Mouse (Mus musculus): ENCODE measurements around the gene Hcrtr1. TPM values are rescaled to one million over a fixed set of nuclear protein-coding genes. Genes with fewer than 3 reads are reported as not detected.

Gene Hcrtr1
- total RNA-seq, 2 experiments from 2014 or later, result not detected

DNA sequence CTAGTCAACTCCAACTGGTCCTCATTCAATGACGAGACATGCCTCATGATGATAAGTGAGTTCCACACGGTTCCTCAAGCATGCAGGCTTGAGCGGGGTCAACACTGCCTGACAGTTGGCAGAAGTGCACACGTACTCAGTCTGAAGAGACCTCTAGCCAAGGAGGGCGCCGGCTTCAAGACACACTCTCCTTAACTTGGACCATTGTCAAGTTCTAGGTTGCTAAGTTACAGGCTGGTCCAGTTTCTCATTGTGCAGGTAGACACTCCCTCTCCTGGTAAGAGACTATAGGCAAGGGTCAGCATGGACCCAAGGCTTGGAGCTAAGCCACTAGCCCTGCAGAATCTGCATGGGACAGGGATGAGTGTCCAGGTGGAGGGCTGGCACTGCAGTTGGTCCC lies 14.0 kb downstream of the Hcrtr1 start:
- ATAC-seq (replicated peaks; ENCODE audit: poor library complexity), result no peak

DNA sequence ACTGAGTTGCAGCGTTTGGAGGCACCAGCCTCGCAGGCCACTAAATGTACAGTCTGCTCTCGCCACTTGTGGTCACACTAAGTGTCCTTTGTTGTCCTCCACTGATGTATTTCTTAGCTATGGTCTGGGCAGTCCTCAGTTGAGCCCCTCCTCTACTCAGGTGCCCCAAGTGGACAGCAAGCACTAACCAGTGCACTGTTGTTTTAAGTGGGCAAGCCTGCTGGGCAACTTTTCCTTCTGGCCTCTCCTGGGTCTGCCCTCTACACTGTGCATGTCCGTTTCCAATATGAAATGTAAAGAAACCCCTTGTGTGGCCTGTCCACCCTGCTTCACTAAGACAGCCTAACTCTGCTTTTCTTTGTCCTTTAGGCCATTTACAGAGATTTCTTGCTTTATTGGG lies 15.0 kb downstream of the Hcrtr1 start:
- ATAC-seq (replicated peaks; ENCODE audit: poor library complexity), result no peak

DNA sequence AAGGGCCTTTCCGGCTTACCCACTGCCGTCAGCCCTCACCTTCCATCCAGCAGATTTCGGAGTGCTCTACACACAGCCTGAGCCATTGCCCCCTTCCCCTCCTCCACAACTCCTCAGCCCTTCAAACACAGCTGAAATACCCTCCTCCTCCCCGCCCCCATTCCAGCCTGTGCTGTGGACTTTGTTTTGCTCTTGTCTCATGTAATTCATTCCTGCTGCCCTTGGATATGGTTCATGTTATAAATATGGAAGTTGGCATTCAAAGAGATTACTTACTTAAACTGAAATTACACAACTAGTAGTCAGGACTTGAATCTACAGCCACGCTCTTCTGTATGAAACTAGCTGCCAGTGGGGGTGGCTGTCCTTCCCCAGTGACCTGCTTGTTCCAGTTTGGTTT lies 16.1 kb downstream of the Hcrtr1 start:
- no peak for ATAC-seq (replicated peaks; ENCODE audit: poor library complexity)

DNA sequence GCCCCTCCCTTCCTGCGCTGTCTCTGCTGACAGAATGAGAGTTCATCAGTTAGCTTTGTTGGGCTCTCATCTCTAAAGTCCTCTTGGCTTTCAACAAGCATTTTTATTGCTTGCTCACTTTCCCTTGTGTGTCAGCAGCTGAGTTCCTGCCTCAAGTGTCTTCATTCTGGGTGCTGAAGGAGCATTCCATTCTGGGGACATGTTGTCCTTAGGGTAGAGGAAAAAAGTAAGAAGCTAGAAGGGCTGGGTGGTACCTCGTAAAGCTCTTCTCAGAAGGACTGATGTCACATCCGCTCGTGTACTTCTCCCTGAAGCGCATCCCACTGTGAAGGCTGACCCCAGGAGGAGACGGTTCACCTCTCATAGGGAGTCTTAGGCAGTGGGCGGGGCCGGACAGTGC lies 17.6 kb downstream of the Hcrtr1 start:
- no peak for ATAC-seq (replicated peaks; ENCODE audit: poor library complexity)

DNA sequence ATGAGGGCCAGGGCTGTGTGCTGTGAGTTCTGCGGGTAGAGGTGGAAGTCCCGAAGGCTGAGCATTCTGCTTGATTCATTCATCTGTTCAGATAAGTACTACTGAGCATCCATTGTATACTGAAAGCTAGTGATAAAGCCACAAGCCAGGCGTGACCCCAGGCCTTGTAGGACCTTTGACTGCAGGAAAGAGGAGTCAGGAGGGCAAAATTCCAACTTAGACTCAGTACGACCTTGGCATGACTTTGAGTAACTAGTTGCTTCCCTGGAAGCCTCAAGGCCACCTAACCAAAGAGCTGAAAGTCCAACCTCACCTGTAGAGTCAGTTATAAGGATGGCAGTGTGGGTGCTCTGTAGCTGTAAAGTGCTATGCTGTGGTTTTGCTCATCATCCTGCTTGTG lies 18.4 kb downstream of the Hcrtr1 start:
- no peak for ATAC-seq (replicated peaks; ENCODE audit: poor library complexity)

DNA sequence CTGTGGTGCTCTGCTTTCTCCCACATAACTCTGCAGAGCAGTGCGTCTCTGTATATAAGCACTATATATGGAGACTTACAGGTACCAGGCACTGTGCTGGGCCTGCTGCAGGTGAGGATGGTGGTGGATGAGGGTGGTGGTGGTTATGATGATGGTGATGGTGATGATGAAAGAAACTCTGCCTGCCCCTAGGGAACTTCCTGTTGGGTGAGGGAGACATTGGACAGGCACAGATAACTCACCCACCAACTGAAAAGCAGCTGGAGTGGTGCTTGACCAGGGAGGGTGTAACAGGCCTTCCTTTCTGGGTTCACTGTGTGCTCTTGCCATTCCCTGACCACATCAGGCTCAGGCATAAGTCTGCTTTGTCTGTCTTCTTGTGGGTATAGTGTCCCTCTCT lies 26.4 kb downstream of the Hcrtr1 start:
- peak; percentile 29; the same call in 1 of the 2 replicates for ATAC-seq (replicated peaks; ENCODE audit: poor library complexity)

DNA sequence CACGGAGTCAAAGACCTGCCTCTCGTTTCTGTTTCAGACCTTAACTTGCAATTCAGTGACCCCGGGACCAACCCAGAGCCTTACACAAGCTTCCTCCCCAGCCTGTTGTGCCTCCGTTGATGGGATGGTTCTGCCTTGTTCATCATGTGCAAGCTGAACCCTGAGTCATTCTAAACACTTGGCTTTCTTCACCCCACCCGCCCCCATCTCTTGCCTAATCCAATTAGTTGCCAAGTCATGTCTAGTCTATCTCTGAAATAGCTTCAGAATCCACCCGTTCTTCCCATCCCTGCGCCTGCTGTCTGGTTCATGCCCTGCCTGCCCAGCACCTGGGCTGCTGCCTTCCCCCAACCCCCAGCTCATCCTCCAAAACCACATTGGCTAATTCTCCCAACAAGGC lies 26.9 kb downstream of the Hcrtr1 start:
- peak; percentile 63 for ATAC-seq (replicated peaks; ENCODE audit: poor library complexity)

DNA sequence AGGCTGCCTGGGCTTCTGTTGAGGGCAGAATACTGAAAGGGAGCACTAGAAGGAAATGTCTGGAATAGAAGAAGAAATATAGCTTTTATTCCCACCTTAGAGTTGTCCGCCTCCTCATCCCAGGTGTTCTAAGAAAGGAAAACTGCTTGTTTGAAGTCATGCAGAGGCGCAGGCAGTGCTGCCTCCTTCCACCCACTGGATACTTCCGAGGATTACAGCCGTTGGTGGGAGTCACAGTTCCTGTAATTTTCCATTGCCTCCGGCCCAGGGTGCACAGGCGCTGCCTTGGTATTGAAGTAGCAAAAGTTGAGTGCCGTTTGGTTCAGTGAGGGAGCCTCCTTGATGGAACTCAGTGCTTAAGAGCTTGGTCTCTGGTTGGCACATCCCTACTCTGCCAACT lies 29.1 kb downstream of the Hcrtr1 start:
- no peak for ATAC-seq (replicated peaks; ENCODE audit: poor library complexity)

DNA sequence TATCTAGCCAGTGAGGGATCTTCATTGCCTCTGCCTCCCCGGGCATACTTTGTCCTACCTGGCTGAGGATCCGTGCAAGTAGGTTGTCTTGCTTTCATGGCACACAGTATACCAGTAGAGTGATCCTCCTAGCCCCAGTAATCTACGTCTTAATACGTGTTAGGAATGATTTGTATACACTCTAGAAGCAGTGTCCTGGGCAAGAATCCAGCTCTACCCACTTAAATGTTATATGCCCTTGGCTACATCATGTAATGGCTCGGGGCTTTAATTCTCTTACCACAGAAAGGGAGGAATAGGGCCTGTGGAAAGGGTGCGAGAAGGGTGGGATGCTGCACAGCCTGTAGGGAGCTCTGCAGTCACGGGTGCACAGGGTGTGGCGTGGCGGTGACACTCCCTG lies 29.5 kb downstream of the Hcrtr1 start:
- ATAC-seq (replicated peaks; ENCODE audit: poor library complexity), result no peak

DNA sequence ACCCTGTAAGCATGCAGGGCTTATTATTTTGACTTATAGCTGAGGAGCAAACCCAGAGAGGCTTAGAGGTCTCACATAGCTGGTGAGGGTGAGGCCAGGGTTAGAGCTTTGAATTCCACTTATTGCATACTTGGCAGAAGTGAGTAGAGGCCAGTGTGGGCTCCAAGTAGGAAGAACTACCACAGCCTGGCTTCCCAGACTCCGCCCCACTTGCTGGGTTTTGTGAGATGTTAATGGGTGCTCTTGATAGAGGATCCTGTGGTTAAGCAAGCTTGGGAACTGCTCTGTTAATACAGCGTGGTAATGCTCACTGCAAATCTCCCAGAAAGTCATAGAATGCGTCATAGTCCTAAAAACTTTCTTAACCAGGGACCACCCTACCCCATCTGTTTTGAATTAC lies 30.2 kb downstream of the Hcrtr1 start:
- peak; percentile 10; the same call in 1 of the 2 replicates for ATAC-seq (replicated peaks; ENCODE audit: poor library complexity)

DNA sequence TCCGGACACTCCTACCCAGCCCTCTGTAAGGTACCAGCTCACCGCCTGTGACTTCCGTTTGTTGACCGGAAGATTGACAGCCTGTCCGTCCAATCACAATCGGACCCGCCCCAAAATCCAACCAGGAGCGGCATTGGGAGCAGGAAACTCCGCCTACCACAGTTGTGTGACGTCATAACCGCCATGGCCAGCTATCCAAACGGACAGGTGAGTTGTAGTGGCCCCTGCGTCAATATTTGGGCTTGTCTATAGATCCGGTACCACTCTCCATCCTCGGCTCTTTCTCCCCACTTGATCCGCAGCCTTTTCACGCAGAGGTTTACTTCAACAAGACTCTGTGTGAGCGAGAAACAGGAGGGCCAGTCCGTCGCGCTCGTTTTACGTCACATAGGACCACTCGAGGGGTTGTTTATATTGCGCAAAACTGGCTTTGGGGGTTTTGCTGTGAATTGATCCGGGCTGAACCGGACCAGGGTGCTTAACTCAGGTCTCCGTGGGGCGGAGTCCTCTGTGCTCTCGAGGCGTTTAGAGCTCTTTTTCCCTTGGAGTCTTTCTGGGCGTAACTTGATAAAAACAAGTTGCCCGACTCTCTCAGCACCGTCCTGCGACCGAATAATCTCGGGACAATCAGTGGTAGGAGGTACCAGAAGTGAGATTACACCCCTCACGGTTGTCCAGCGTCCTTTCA lies 31.6 kb downstream of the Hcrtr1 start:
- ATAC-seq (replicated peaks; ENCODE audit: poor library complexity), result peak; percentile 82

DNA sequence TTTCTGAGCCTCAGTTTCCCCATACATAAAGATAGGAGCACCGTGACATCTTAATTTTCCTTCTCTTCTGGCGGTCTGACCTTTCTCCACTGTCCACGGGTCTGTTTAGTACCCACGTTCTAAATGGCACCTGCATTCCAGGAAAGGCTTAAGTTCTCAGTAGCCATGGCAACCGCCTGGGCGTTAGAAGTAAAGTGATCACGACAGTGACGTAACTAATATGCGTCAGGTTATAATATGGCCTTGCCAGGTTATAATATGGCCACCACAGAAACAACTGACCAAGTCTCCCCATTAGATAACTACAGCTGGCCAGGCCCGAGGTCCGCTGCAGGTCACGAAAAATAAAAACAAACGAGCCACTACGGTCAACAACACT lies 32.1 kb downstream of the Hcrtr1 start:
- ATAC-seq (replicated peaks; ENCODE audit: poor library complexity), result peak; percentile 64

DNA sequence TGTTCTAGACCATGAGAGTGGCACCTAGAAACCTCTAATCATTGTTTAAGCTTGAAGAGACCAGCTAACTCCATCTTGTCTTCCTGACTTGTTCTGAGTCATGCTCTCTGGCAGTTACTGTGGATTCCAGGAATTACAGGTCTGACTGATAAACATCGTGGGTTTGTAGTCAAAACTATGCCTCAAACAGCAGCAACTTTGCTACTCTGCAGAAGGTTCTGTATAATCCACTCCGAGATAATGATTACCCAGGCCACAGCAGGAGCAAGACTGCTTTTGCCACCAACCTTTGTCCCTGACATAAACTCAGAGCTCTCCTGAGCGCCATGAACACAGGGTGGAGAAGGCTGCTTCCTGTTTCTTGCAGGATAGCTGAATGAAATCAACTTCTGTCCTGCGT lies 34.6 kb downstream of the Hcrtr1 start:
- ATAC-seq (replicated peaks; ENCODE audit: poor library complexity), result no peak

DNA sequence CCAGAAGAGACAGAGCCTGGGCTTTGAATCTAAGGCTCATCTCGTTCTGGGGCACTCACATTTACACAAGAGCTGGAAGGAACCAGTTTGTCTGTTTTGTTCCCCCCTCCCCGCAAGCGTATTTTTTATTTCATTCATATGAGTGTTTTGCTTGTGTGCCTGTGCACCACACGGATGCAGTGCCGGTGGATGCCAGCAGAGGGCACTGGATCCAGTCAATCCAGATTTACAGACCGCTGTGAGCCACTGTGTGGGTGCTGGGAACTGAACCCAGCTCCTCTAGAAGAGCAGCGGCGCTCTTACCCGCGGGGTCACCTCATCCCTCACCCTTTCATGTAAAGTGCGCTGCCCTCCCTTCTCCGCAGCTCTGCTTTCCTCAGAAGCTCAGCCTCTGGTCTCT lies 35.5 kb downstream of the Hcrtr1 start:
- no peak for ATAC-seq (replicated peaks; ENCODE audit: poor library complexity)

DNA sequence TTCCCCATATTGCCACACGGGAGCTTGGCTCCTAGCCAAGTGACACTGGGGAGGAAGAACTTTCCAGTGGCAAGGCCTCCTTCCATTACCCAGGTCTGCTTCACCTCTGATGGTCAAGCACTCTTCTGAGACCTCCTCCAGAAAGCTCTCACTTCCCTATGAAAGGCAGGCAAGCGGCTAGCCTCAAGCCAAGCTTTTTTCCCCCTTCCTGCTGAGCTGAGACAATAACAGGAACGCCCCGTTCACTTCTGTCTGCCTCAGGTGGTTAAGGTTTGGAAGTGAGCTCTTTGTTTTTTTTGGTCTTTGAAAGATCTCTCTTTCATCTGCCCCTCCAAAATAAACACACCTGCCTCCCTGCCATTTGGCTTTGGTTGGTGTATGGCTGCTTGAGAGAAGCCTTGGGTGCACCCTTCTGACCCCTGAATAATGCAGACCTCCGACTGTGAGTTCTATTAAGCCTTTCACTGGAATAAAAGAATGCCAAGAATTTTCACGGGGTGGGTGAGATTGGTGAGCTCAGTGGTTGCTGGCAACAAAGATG lies 37.0 kb downstream of the Hcrtr1 start, which contains the start of gene Pef1:
Pef1 (plus strand) TSS at position 448 of the 541 bp plus-strand sequence.
- peak; percentile 29; the same call in 1 of the 2 replicates for ATAC-seq (replicated peaks; ENCODE audit: poor library complexity)

DNA sequence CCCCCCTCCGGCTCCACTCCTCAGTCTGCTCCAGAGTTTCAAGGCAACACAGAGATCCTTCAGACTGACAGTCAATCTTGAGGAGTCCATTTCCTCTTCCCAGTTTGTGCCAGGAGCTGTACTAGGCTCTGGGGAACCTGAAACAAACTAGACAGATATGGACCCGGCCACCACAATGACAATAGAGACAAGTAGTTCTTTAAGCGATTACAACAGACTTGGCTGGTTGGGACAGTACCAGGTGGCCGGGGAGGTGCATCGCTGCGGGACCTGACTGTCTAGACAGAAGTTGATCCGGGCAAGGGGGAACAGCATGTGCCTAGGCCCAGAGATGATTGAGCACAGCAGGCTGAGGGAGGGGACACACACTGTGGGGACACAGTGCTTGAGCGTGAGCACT lies 38.0 kb downstream of the Hcrtr1 start:
- ATAC-seq (replicated peaks; ENCODE audit: poor library complexity), result no peak

DNA sequence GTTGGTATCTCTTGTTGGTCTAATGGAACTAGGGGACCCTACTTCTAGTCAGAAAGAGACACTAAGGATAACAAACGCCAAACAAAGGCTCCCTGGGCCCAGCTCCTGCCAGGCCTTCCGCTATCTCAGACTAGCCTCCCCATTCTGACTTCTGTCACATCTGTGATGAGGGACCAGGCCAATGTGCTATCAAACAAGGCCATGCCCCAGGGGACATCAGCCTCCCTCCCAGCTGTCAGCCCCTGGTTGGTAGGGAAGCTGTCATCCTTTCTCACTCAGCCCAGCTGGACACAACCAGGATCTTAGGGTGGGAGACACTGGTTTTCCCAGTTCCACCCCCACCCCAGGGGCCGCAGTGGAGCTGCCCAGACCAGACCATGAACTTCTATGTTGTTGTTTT lies 44.0 kb downstream of the Hcrtr1 start:
- ATAC-seq (replicated peaks; ENCODE audit: poor library complexity), result no peak

DNA sequence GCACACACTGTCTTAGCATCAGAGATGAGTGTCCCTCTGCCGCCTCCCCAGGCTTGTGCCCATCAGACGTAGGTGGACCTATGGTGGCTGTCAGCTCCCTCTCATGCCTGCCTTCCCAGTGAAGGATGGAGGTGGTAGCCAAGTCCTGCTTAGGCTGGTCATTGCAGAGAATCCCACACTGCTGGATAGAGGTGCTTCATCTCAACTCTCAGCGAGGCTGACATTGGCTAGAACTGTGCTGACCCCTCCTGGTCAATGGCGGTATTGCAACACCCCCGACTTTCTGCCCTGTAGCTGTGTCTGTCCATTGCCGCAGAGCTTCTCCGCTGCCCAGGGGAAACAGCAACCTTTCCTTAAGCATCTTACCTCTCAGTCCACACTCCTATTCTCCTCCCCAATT lies 51.9 kb downstream of the Hcrtr1 start:
- peak; percentile 95 for ATAC-seq (replicated peaks; ENCODE audit: poor library complexity)

DNA sequence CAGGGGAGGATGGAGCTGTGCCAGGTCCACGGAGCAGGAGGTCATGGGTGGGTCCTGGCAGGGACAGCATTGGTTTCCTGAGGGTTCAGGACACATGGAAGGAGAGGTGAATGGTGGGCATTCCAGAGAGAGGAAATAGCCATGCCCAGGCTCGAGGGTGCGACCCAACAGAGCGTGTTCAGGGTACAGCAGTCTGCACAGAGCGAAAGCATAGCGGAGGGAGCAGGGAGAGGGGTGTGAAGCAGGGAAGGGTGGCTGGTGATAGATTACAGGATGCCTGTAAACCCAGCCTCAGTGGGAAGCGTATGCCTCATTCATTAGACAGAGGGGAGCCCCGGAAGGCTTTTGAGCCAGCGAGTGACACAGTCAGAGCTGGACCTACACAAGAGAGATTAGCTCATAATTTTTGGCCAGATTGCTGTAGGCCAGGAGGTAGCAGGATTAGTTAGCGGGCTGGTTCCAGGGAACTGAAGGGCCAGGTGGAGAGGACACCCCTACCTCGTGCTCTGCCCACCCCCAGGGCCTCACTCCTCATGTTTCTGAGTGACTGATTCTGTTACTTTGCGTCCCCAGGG lies 53.8 kb downstream of the Hcrtr1 start:
- ATAC-seq (replicated peaks; ENCODE audit: poor library complexity), result no peak

DNA sequence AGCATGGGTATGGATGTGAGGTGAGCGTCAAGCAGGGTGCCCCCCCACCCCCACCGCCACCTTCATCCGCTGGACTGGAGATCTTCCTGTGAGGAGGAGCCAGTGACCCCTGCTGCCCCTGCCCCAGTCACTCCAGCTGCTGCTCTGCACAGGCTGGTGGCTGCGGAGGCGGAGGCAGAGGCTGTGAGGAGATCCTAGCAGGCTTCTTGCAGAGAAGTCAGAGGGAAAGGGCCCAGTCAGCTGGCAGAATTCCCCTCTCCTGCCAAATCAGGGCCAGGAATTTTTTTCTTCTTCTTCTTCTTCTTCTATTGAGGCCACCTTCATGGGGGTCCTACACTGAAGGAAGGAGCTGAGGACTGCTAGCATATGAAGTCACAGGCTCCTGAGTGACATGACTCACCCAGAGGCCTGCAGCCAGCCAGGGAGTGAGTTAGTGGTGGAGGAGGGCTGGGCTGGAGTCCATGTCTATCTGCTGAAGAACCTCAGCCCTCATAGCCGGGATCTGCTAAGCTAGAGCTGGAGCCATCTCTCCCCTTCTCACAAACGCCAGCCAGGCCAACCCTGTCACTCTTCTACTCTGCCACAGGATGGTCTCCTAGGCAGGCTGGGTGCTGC lies 54.7 kb downstream of the Hcrtr1 start:
- no peak for ATAC-seq (replicated peaks; ENCODE audit: poor library complexity)

DNA sequence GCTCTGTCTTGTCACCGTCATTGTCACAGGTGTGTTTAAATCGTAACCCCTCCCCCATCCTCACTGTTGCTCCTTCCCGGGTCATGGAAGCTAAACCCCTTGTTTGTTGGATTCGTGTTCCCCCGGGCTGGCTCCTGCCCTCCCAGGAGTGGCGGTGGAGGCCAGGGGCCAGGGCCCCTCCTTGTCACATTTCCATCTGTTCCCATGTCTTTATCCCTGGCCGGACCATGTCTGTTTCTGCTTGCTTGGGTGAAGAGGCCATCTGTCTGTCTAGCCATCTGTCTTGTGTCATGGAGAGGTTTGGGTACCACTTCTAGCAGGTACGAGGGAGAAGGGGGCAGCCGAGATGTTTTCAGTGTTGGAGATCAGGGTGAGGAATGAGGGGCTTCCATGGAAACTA lies 56.9 kb downstream of the Hcrtr1 start:
- no peak for ATAC-seq (replicated peaks; ENCODE audit: poor library complexity)
